Mouse (Mus musculus): ENCODE results near the gene Gm20388. TPM values are rescaled to one million over a fixed set of nuclear protein-coding genes. Genes with fewer than 3 reads are reported as not detected.

Gm20388 gene
- polyA plus RNA-seq, 1 experiment from 2014 or later = 5.5 TPM

- peaks cover 48% of the 10 kb centered on the region for H3K4me1 ChIP-seq
- H3K27ac ChIP-seq = peak overlapping the region; percentile 0; the same call in 1 of the 2 replicates
- H3K9me3 ChIP-seq = no peaks in the 10 kb centered on the region
- no peaks in the 10 kb centered on the region for H3K36me3 ChIP-seq
- 14% methylated on average over 3 of the region's 3 CpGs for WGBS
- H3K4me3 ChIP-seq = no peak overlapping the region
- no peaks in the 10 kb centered on the region for H3K27me3 ChIP-seq
- no peak overlapping the region for H3K4me2 ChIP-seq
- H3K9ac ChIP-seq = no peak overlapping the region
- no peak for ATAC-seq (ENCODE audit: borderline replicate concordance, extremely low read depth, low FRiP score, low TSS enrichment)
Measured at GRCm38 (mm10) chr8:124250255-124250654, 4339.6 kb downstream of the Gm20388 start.

GRCm38 (mm10) chr8:124250785-124251184, 4340.1 kb downstream of the Gm20388 start:
- peak overlapping the region; percentile 0; the same call in 1 of the 2 replicates for H3K27ac ChIP-seq
- peaks cover 49% of the 10 kb centered on the region for H3K4me1 ChIP-seq
- peak; percentile 84 for ATAC-seq (ENCODE audit: borderline replicate concordance, extremely low read depth, low FRiP score, low TSS enrichment)
- H3K4me2 ChIP-seq = no peak overlapping the region
- H3K9ac ChIP-seq = no peak overlapping the region
- no peaks in the 10 kb centered on the region for H3K36me3 ChIP-seq
- WGBS = 14% methylated on average over 4 of the region's 4 CpGs
- no peaks in the 10 kb centered on the region for H3K9me3 ChIP-seq
- H3K27me3 ChIP-seq = no peaks in the 10 kb centered on the region
- no peak overlapping the region for H3K4me3 ChIP-seq

GRCm38 (mm10) chr8:124252533-124252950, 4341.9 kb downstream of the Gm20388 start:
- peaks cover 62% of the 10 kb centered on the region for H3K4me1 ChIP-seq
- 51% methylated on average over 5 of the region's 5 CpGs for WGBS

GRCm38 (mm10) chr8:124253939-124254338, 4343.3 kb downstream of the Gm20388 start:
- Histone ChIP-seq H3K27ac (no peak overlapping the region), H3K4me2 (no peak overlapping the region), H3K9me3 (no peaks in the 10 kb centered on the region), H3K4me3 (no peak overlapping the region), H3K27me3 (no peaks in the 10 kb centered on the region), H3K9ac (no peak overlapping the region), H3K4me1 (peaks cover 65% of the 10 kb centered on the region), H3K36me3 (no peaks in the 10 kb centered on the region)
- WGBS = 75% methylated on average over 6 of the region's 6 CpGs
- no peak for ATAC-seq (ENCODE audit: borderline replicate concordance, extremely low read depth, low FRiP score, low TSS enrichment)

More at GRCm38 (mm10) chr8:124252533-124252950, 4341.9 kb downstream of the Gm20388 start:
- Histone ChIP-seq H3K4me3 (no peak overlapping the region), H3K27me3 (no peaks in the 10 kb centered on the region), H3K4me2 (no peak overlapping the region), H3K27ac (peak overlapping the region; percentile 79), H3K9ac (no peak overlapping the region), H3K36me3 (no peaks in the 10 kb centered on the region), H3K9me3 (no peaks in the 10 kb centered on the region)
- no peak for ATAC-seq (ENCODE audit: borderline replicate concordance, extremely low read depth, low FRiP score, low TSS enrichment)

- Histone ChIP-seq H3K9ac (no peak overlapping the region), H3K4me2 (no peak overlapping the region), H3K27ac (0 out of 2 replicates have a peak overlapping the region, but pooled peaks have one; percentile 21), H3K9me3 (no peaks in the 10 kb centered on the region), H3K27me3 (no peaks in the 10 kb centered on the region), H3K36me3 (no peaks in the 10 kb centered on the region), H3K4me1 (peaks cover 55% of the 10 kb centered on the region), H3K4me3 (no peak overlapping the region)
- WGBS = 58% methylated on average over 9 of the region's 9 CpGs
- peak; percentile 39; the same call in 1 of the 2 replicates for ATAC-seq (ENCODE audit: borderline replicate concordance, extremely low read depth, low FRiP score, low TSS enrichment)
Measured at GRCm38 (mm10) chr8:124256841-124257240, 4346.2 kb downstream of the Gm20388 start.

GRCm38 (mm10) chr8:124257363-124257762, 4346.7 kb downstream of the Gm20388 start:
- H3K9ac ChIP-seq = no peak overlapping the region
- 38% methylated on average over 10 of the region's 10 CpGs for WGBS
- H3K4me1 ChIP-seq = peaks cover 50% of the 10 kb centered on the region
- no peak overlapping the region; the same call in 1 of the 2 replicates for H3K4me2 ChIP-seq
- H3K36me3 ChIP-seq = no peaks in the 10 kb centered on the region
- no peaks in the 10 kb centered on the region for H3K27me3 ChIP-seq
- peak; percentile 62; the same call in 1 of the 2 replicates for ATAC-seq (ENCODE audit: borderline replicate concordance, extremely low read depth, low FRiP score, low TSS enrichment)
- 0 out of 2 replicates have a peak overlapping the region, but pooled peaks have one; percentile 21 for H3K27ac ChIP-seq
- H3K9me3 ChIP-seq = no peaks in the 10 kb centered on the region
- H3K4me3 ChIP-seq = no peak overlapping the region

GRCm38 (mm10) chr8:124259146-124259545, 4348.5 kb downstream of the Gm20388 start:
- 80% methylated on average over 4 of the region's 4 CpGs for WGBS
- ATAC-seq (ENCODE audit: borderline replicate concordance, extremely low read depth, low FRiP score, low TSS enrichment) = no peak

GRCm38 (mm10) chr8:124259925-124260324, 4349.3 kb downstream of the Gm20388 start:
- WGBS = 77% methylated on average over 7 of the region's 7 CpGs
- H3K27ac ChIP-seq = no peak overlapping the region
- no peak overlapping the region for H3K9ac ChIP-seq
- H3K9me3 ChIP-seq = no peaks in the 10 kb centered on the region
- H3K36me3 ChIP-seq = no peaks in the 10 kb centered on the region
- H3K4me1 ChIP-seq = peaks cover 49% of the 10 kb centered on the region
- H3K4me3 ChIP-seq = no peak overlapping the region
- H3K27me3 ChIP-seq = no peaks in the 10 kb centered on the region; the same call in 1 of the 2 replicates
- ATAC-seq (ENCODE audit: borderline replicate concordance, extremely low read depth, low FRiP score, low TSS enrichment) = no peak
- no peak overlapping the region for H3K4me2 ChIP-seq

More at GRCm38 (mm10) chr8:124259146-124259545, 4348.5 kb downstream of the Gm20388 start:
- Histone ChIP-seq H3K4me2 (no peak overlapping the region), H3K4me1 (peaks cover 42% of the 10 kb centered on the region), H3K4me3 (no peak overlapping the region), H3K9me3 (no peaks in the 10 kb centered on the region), H3K27ac (no peak overlapping the region), H3K9ac (no peak overlapping the region), H3K36me3 (no peaks in the 10 kb centered on the region), H3K27me3 (no peaks in the 10 kb centered on the region; the same call in 1 of the 2 replicates)

- no peaks in the 10 kb centered on the region for H3K36me3 ChIP-seq
- no peak overlapping the region for H3K27ac ChIP-seq
- no peak overlapping the region for H3K4me3 ChIP-seq
- no peak overlapping the region for H3K9ac ChIP-seq
- H3K27me3 ChIP-seq = no peaks in the 10 kb centered on the region; the same call in 1 of the 2 replicates
- 42% methylated on average over 12 of the region's 12 CpGs for WGBS
- ATAC-seq (ENCODE audit: borderline replicate concordance, extremely low read depth, low FRiP score, low TSS enrichment) = no peak
- peaks cover 49% of the 10 kb centered on the region for H3K4me1 ChIP-seq
- no peak overlapping the region for H3K4me2 ChIP-seq
- no peaks in the 10 kb centered on the region for H3K9me3 ChIP-seq
Measured at GRCm38 (mm10) chr8:124260371-124260770, 4349.7 kb downstream of the Gm20388 start.

- H3K4me1 ChIP-seq = peaks cover 26% of the 10 kb centered on the region
Measured at GRCm38 (mm10) chr8:124263058-124263457, 4352.4 kb downstream of the Gm20388 start.

GRCm38 (mm10) chr8:124264032-124264431, 4353.4 kb downstream of the Gm20388 start:
- Histone ChIP-seq H3K27ac (no peak overlapping the region), H3K4me2 (no peak overlapping the region), H3K4me3 (no peak overlapping the region), H3K9me3 (no peaks in the 10 kb centered on the region), H3K27me3 (peaks cover 5% of the 10 kb centered on the region; the same call in 1 of the 2 replicates), H3K9ac (no peak overlapping the region), H3K4me1 (peaks cover 23% of the 10 kb centered on the region), H3K36me3 (no peaks in the 10 kb centered on the region)
- 58% methylated on average over 8 of the region's 8 CpGs for WGBS
- ATAC-seq (ENCODE audit: borderline replicate concordance, extremely low read depth, low FRiP score, low TSS enrichment) = no peak

More at GRCm38 (mm10) chr8:124263058-124263457, 4352.4 kb downstream of the Gm20388 start:
- no peaks in the 10 kb centered on the region for H3K9me3 ChIP-seq
- no peak overlapping the region for H3K4me3 ChIP-seq
- H3K27ac ChIP-seq = no peak overlapping the region
- no peak overlapping the region for H3K9ac ChIP-seq
- 64% methylated on average over 9 of the region's 9 CpGs for WGBS
- no peaks in the 10 kb centered on the region for H3K36me3 ChIP-seq
- ATAC-seq (ENCODE audit: borderline replicate concordance, extremely low read depth, low FRiP score, low TSS enrichment) = no peak
- H3K27me3 ChIP-seq = peaks cover 5% of the 10 kb centered on the region; the same call in 1 of the 2 replicates
- no peak overlapping the region for H3K4me2 ChIP-seq

GRCm38 (mm10) chr8:124264671-124265070, 4354.0 kb downstream of the Gm20388 start:
- H3K27ac ChIP-seq = no peak overlapping the region
- peaks cover 27% of the 10 kb centered on the region for H3K4me1 ChIP-seq
- peaks cover 5% of the 10 kb centered on the region; the same call in 1 of the 2 replicates for H3K27me3 ChIP-seq
- no peak overlapping the region for H3K4me3 ChIP-seq
- WGBS = 86% methylated on average over 12 of the region's 12 CpGs
- H3K36me3 ChIP-seq = no peaks in the 10 kb centered on the region
- no peak overlapping the region for H3K9ac ChIP-seq
- H3K4me2 ChIP-seq = no peak overlapping the region
- no peaks in the 10 kb centered on the region for H3K9me3 ChIP-seq
- ATAC-seq (ENCODE audit: borderline replicate concordance, extremely low read depth, low FRiP score, low TSS enrichment) = no peak

Data from lung, embryonic 15.5 days (tissue).